Mouse (Mus musculus) limb, embryonic 12.5 days (tissue): ENCODE data around the gene Vmn2r72. TPM values are rescaled to one million over a fixed set of nuclear protein-coding genes. Genes with fewer than 3 reads are reported as not detected.

Experiments
- ATAC-seq: fragments of 200-750 bp; cut with Nextera tagmentation; 2 replicates; pipeline ENCODE4 v1.8.0; 2017; ENCODE audit warnings: low read depth, moderate TSS enrichment; ENCODE audit not compliant: insufficient number of reproducible peaks, insufficient read depth, low FRiP score, low TSS enrichment
- H3K27ac ChIP-seq: fragments of 300-500 bp; sonication (generic); 2 replicates; pipeline ENCODE4 v1.5.1; 2016; ENCODE audit warnings: mild to moderate bottlenecking, moderate library complexity
- H3K27me3 ChIP-seq: fragments of 300-500 bp; sonication (generic); 2 replicates; pipeline ENCODE4 v1.6.1; 2016; ENCODE audit warnings: mild to moderate bottlenecking, moderate library complexity
- H3K36me3 ChIP-seq: fragments of 300-500 bp; sonication (generic); 2 replicates; pipeline ENCODE4 v1.6.1; 2016; ENCODE audit warnings: mild to moderate bottlenecking, moderate library complexity
- H3K4me1 ChIP-seq: fragments of 300-500 bp; sonication (generic); replicated peaks from 2 replicates; pipeline ENCODE4 v1.6.1; 2016
- H3K4me2 ChIP-seq: fragments of 300-500 bp; sonication (generic); 2 replicates; pipeline ENCODE4 v1.6.1; 2016; ENCODE audit warnings: mild to moderate bottlenecking, moderate library complexity
- H3K4me3 ChIP-seq: fragments of 300-500 bp; sonication (generic); replicated peaks from 2 replicates; pipeline ENCODE4 v1.5.1; 2016; ENCODE audit warnings: mild to moderate bottlenecking
- H3K9ac ChIP-seq: fragments of 300-500 bp; sonication (generic); replicated peaks from 2 replicates; pipeline ENCODE4 v1.6.1; 2016; ENCODE audit warnings: mild to moderate bottlenecking, moderate library complexity
- H3K9me3 ChIP-seq: fragments of 300-500 bp; sonication (generic); 2 replicates; pipeline ENCODE4 v1.6.1; 2016; ENCODE audit warnings: mild to moderate bottlenecking, moderate library complexity
- WGBS: fragments of 180-500 bp; shearing (Covaris S2); methylation state at CpG from one replicate; pipeline ENCODE4 v1.1.7; 2016; 5-methylcytosine and 5-hydroxymethylcytosine counted together
- polyA plus RNA-seq: library from polyadenylated mRNA; unstranded; fragments of >200 nt; fragmentation: Nextera tagmentation; extraction: Ambion mirVana; gene quantifications from 2 replicates; pipeline ENCODE4 v1.2.1, GENCODE M21; 2016

The Vmn2r72 gene
- not detected in 2 replicates for polyA plus RNA-seq

GRCm38 (mm10) chr7:85754997-85755396 lies at the start of gene Vmn2r72:
TSS of gene Vmn2r72 (minus strand) at chr7:85755097.
- WGBS = 78% methylated on average over 1 of the region's 1 CpGs
- no peak within 1 kb of the TSS for H3K4me2 ChIP-seq
- H3K9ac ChIP-seq = no peak within 1 kb of the TSS
- no peaks in the 10 kb centered on the region for H3K9me3 ChIP-seq
- no peaks in the 10 kb centered on the region for H3K27me3 ChIP-seq
- no peak within 1 kb of the TSS for H3K4me3 ChIP-seq
- no peaks in the 10 kb centered on the region for H3K36me3 ChIP-seq
- H3K4me1 ChIP-seq = no peaks in the 10 kb centered on the region
- ATAC-seq = no peak
- no peak within 1 kb of the TSS for H3K27ac ChIP-seq

Other genes with a start within 250 kb of the Vmn2r72 start
- not detected in 2 replicates for gene Vmn2r71, start 192.0 kb downstream of the Vmn2r72 start, polyA plus RNA-seq
- not detected in 2 replicates for gene Vmn2r70, start 185.9 kb downstream of the Vmn2r72 start, polyA plus RNA-seq
- gene Vmn2r73, start 121.2 kb upstream of the Vmn2r72 start, polyA plus RNA-seq = not detected in 2 replicates
- gene Vmn2r74, start 206.5 kb upstream of the Vmn2r72 start, polyA plus RNA-seq = not detected in 2 replicates